Mouse (Mus musculus): ENCODE data around the gene Slc15a1.
A peak's percentile ranks its signal among the peaks of the same experiment; 100 is the strongest.

The Slc15a1 gene

DNA sequence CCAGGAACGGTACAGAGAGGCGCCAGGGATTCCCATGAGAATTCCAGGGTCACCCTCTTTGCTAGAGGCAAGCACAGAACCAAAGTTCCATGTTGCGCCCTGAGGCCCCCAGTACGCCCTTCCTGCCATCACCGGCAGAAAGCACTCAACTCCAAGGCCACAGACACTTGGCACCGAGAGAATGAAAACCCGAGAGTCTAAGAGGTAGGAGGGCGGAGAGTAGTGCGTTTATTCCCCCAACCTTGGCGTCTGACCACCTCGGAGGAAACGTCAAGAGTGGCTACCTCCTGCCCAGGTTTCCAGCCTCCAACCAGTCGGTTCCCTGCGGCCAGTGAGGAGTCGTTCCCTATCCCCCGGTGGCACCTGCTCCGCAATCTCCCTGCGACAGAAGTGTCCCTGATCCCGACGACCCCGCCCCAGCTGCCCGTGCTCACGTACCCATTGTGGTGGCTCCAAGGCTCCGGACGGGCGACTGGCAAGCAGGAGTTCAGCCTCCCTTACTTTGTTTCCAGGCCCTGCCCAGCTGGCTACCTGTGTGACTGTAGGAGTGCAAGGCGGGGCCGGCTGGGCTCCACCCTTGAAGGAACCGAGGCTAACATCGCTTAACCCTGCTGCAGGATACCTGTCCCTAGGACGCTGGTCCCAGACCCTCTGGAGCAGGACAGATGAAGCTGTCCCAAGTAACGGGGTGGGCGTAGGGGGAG lies at the start of gene Slc15a1:
Slc15a1 (minus strand) TSS at position 472 of the 704 bp plus-strand sequence.
- no peak for DNase-seq

DNA sequence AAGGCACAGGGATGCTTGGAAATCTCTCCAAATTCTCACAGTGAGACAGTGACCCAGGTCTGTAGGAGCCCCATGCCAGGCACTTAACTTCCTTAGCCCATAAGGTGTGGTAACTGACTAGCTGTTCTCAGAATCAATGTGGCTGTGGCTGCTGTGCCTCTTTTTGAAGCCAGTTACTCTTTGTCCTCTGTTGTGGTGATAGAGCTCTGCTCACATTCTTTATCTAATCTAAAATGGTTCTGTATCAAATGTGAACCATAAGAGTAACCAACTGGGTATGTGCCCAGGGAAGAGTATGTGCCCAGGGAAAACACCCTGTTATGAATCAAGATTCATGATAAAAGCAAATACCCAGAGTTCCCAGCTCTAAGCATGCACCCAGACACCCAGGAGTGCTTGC lies 48.7 kb upstream of the Slc15a1 start:
- no peak for DNase-seq

DNA sequence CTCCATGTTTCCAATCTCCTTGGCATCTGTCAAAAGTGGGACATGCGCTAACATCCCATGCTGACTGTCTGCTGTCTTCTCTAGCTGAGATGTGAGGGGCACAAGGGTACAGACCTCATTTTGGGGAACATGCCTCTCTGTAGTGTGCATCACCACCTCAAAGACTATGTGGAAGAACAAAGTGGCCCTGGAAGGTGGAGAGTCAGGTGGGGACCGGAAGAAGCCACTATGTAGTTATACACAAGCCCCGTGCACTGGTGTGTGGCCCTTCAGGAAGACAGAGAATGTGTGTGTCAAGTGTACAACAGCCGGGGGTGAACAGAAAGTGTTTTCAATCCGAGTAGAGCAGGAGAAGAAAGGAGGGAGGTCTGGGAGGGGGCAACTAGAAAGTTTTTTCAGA lies 47.5 kb upstream of the Slc15a1 start:
- no peak for DNase-seq

DNA sequence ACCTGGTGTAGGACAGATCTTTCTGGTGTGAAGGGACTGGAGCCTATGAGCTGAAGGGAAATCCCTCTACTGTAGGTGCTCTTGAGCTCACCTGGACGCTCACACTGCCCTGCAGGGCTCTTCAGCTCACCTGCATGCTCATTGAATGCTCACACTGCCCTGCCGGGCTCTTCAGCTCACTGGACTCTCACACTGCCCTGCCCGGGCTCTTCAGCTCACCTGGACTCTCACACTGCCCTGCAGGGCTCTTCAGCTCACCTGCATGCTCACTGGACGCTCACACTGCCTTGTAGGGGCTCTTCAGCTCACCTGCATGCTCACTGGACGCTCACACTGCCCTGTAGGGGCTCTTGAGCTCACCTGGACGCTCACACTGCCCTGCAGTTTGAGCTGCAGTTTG lies 44.8 kb upstream of the Slc15a1 start:
- DNase-seq = no peak

DNA sequence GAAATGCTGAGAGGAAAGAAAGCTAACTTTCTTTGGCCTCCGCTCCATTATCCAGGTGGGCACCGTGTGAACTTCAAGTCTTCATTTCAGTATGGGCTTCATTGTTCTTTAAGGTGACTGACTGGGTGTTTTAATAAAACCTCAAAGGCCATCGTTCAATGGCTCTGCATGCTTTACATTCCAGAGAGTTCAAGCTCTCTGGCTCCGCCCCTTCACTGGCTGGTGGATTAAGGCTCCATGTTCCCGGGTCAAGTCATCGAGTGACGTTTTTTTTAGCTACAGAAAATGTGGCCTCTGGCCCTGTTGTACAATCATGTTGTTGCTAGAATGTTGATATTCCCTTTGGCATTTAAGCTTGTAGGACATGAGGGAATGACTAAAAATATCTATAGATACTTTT lies 42.7 kb upstream of the Slc15a1 start:
- no peak for DNase-seq

DNA sequence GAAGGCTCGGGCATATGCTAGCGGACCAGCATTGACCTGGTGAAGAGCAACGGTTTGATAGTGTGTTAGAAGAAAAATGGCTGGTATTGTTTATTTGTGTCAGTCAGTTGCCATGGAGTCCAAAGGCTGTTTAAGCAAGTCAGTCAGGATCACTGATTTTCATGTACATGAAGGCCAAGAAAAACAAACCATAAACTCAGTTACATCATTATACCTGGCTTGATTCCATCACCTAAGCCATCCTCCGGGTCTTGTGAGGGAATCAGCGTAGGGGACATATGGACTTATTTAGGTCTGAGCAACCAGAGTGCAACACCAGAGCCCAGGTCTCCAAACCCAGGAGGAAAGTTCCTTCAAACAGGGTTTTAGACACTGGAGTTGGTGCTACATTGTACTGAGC lies 41.6 kb upstream of the Slc15a1 start:
- DNase-seq = no peak

DNA sequence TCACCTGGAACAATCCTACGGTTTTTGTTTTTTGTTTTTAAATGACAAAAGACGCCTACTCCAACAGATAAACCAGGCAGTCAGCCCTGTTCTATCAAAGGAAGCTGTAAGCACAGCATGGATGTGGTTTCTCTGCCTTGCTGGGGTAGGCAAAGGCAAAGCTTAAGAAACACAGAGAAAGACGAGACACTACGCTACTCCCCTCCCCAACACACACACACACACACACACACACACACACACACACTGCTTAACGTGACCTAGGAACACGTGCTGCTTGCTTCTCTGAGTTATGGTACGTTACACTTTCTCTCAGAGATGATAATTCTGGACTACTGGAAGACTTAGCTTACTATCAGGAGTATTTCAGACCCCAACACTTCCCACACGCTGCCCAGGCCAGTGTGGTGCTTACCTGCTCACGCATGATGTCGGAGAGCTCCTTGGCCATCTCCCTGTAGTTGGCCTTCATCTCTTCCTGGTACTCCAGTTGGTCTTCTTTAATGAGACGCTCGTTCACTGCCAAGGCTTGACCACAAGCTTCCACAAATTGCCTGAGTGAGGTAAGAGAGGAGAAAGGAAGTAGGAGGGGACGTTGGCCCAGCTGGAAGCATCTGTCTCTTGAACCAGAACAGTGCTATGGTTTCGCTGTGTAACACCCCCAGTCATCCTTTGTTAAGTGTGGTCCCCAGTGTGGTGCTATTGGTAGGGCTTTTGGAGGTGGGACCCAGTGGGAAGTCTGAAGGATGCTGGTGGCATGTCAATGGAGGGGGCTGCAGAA lies 40.7 kb upstream of the Slc15a1 start:
- no peak for DNase-seq

DNA sequence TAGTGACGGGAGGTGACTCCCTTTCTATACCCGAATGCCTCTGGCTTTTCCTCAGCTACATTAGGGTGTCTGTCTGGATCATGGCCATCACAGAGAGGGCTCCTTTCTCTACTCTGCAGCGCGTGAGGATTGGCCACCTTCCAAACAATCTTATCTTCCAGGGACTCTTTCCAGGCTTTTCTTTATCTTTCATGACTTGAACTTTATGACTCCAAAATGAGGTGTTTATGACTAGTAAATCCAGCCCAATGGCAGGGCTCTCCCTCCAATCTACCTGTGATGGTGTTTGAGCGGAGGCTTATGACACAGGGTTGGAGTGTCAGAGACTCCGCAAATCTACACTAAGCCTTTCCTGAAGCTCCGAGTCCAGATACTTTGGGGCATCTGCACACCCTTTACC lies 36.2 kb upstream of the Slc15a1 start:
- DNase-seq = no peak

DNA sequence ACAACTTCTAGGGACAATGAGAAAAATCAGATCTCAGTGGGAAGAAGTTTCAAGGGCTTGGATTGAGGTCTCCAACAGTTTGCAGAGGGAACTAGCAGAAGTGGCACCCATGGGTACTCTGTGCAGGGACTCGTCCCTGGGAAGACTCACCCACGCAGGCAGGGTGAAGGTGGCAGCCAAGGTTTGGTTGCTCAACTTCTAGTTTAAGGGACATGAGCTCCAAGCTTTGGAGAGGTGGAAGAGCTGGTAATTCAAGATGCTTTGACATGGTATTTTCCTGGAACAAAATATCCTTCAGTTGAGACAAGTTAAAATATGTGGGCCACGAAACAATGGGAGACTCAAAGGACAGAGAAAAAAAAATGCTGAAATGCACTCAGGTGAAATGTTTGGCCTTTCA lies 29.4 kb upstream of the Slc15a1 start:
- DNase-seq = no peak

DNA sequence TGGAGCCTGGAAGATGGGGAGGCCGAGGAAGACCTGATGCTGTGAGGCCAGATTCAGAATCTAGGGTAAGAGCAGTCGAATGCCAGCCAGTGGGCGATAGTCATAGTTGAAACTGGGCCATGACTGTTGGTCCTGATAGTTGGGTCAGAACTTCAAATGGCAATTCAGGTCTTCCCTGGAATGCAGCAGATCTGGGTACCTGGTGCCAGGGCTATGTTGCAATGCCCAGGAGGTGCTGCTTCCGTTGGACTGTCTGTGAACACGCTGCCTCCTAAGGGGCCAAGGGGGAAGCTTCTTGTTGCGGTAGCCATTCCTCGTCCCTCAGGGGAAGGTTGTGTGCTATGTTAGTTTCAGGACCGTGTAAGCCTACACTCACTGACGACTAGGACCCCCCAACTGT lies 25.8 kb upstream of the Slc15a1 start:
- no peak for DNase-seq

DNA sequence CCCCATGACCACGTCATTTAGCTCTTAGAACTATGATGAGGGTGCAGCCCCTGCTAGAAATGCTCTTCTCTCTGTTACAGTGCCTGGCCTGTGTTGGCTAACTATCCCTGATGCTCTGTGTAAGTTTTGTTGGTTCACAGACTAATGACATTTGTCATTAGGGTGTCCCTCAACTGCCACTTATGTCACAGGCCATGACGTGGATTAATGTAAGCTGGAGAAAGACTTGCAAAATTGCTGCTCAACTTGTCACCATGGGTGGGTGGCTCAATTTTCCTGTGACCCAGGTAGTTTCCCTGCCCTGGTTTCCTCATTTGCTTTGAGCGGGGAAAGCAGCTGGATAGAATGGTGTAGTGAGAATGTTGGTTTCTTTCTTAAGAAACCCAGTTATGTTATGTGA lies 22.8 kb upstream of the Slc15a1 start:
- DNase-seq = no peak

DNA sequence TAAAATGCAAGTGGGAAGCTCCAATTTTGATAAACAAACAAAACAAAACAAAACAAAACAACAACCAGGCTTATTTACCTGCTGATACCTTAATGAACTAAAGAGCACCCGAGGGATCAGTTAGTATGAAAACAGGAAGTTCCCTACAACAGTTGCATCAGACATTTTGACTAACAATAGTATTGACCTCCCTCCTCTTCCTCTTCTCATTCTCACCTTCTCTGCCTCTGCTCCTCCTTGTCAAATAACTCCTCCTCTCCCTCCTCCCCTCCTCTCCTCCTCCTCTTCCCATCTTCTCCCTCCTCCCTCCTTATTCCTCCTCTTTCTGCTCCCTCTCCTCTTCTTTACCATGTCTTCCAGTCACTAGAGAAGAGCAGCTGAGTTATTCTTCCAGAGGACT lies 22.1 kb upstream of the Slc15a1 start:
- no peak for DNase-seq

DNA sequence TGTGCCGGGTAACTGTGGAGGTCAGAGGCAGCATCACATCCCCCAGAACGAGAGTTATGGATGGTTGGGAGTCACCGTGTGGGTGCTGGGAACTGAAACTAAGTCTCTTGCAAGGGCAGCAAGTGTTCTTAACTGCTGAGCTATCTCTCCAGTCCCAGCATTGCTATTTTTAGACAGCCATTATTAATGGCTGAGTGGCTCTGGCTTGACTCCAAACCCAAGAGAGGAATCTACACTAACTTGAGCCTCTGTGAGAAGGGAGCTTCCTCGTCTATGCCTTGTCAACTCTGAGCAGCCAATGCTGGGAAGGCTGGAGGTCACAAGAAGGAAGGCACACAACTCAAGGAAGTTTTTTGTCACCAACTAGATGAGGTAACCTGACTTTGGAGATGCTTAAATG lies 16.7 kb upstream of the Slc15a1 start:
- peak; percentile 14 to 28 for DNase-seq

DNA sequence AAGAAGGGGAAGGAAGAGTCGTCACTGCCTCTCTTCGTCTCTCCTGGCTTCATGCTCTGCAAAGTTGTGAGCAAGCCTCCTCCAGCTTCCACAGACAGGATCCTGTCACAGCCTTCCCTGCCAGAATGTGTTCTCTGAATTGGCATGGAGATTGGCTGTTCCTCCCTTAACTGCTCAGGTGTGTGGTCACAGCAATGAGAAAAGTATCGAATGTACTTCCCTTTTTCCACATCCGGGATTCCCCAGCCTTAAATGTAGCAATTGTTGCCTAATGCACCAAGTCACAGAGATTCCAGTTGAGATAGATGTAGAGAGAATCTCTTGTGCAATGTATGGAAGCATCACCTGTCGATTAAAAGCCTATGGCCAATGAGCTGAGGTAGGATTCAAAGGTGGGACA lies 11.8 kb upstream of the Slc15a1 start:
- DNase-seq = no peak

DNA sequence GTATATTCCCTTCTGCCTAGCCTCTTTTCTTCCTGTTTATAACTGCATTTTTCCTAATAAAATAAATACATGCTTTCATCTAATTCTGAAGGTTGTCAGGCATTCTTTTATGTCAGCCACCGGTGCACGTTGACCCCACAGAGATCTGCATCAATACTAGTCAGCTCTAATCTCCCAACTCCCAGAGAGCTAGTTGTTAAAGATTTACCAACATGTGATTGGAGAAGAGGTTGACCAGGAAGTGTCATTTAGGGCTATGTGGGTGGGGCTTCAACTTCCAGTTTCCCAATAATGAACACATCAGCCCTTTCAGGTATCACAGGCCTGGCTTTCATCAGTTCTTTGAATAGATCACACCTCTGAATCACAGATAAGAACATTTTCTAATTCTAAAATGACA lies 3.9 kb upstream of the Slc15a1 start:
- no peak for DNase-seq

DNA sequence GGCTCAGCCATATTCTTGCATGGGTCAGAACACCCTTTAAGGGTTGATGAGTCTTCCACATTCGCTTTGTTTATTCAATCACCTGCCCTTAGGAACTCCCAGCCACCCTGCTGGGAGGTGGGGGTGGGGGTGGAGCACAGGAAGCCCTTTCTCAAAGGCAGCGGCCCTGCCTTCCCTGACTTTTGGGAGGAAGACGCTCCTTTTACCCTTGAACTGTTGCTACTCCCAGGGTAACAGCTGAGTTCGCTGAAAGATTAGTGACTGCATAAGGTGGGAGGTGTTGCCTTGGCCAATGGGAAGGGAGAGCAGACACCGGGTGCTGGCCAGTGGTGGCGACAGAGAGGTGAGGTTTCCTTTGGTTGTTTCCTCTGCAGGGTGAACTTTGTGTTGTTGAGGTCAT lies 1.3 kb upstream of the Slc15a1 start:
- no peak for DNase-seq

DNA sequence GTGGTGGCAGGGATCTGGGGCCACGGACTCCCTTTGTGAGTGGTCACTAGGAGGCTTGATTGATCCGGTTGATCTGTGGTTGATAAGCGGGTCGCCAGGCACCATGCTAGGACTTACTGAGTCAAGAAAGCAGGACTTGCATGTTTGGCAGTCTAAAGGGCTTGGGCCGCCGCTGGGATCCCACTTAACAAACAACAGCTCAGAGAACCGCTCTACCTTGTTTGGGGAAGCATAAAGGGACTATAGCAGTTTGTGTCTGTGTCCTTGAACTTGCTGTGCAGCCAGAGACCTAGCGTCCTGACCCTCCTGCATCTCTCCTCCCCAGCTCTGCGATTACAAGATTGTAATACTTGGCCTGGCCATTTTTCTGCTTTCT lies 421 bp upstream of the Slc15a1 start:
- no peak for DNase-seq

DNA sequence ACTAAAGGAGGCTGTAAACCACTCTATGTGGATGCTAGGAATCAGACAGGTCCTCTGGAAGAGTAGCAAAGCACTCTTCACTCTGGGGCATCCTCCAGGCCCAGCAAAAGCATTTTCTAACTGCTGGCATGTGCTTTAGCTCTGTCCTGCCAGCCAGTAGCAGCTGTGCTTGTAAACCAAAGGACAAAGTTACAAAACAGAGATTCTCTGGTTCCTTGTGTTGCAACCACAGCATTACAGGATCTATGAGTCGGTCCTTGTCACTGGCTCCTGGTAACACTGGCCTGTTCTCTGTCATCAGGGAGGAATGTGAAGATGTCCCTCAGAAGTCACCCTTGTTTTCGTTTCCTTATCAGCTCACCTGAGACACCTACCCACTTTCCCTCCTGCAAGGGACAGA lies 4.5 kb downstream of the Slc15a1 start:
- no peak for DNase-seq

DNA sequence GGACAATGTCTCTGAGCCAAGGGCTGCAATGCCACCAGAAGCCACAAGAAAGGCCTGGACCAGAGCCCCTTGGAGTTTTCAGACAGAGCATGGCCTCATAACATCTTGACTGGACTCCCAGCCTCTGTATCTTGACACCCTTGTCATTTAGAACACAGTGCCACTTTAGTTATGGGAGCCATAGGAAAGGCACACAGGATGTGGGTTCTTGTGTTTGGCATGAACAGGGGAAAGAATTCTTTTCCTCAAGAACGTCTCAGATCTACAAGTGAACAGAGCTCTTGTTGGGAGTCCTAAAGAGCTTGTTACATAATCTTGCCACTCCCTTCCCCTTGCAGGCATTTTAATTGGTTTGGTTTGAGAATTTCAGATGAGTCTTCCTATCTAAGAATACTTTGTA lies 5.3 kb downstream of the Slc15a1 start:
- DNase-seq = no peak

DNA sequence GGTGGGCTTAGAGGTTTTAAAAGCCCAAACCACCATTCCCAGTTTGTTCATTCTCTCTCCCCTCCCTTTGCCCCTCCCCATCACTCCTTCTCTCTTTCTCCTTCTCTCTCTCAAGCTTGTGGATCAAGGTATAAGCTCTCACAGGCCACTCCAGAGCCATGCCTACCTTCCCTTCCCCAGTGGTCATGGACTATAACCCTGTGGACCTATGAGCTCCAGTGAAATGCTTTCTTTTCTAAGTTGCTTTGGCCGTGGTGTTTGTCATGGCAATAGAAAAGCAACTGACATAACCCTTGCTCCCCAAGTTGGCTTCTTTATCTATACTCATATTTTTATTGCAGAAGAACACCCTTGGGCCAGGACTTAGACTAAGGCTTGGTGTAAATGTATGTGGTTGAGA lies 7.3 kb downstream of the Slc15a1 start:
- no peak for DNase-seq

DNA sequence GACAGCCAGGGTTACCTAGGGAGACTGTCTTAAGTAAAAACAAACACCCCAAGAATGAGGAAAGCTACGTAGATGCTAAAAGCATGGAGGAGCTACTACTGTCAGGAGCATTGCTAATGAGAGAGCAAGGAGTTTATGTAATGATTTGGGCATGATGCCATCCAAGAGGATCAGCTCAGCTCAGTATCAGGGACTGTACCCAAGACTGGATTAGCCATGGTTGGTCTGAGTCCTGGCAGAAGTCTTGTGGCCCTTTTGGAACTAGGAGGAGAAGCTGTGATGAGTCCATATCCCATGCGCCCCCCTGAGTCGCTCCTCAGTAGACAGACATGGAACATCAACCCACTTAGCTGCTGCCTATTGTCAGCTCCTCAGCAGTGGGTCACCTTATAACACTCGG lies 9.3 kb downstream of the Slc15a1 start:
- DNase-seq = peak; percentile 8 to 21

DNA sequence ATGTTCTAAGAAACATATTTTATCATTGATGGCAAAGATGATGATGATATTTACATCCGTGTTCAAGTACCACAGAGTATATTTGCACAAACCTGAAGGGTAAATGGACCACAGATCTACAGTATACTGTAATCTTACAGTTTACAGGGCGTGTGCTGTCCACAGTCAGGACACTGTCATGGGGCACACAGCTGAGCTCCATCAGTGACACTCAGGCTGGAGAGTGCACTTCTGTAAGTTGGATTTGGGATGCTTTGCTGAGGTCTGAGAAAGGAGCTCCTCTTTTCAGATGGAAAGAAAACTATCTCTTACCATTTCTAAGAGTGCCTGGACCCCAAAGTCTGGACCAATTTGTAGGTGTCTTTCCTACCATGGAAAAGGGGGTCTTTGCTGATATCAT lies 9.9 kb downstream of the Slc15a1 start:
- no peak for DNase-seq

DNA sequence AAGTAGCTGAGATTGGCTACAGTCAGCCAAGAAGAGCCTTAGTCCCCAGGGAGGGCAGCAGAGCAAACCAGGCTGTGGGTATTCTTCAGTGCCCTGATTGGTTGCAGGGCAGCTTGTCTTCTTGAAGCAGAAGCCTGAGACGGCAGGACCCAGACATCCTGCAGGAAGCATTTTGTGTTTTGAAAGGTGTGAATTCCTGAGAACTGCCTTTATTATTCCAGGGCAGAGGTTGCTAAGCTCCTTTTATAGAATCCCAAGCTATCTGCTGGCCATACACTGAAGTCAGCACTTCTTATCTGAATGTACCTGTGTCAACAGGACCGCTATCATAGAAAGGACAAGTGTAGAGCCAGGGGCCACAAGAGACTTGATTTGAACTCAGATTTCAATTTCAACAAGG lies 10.8 kb downstream of the Slc15a1 start:
- DNase-seq = no peak

DNA sequence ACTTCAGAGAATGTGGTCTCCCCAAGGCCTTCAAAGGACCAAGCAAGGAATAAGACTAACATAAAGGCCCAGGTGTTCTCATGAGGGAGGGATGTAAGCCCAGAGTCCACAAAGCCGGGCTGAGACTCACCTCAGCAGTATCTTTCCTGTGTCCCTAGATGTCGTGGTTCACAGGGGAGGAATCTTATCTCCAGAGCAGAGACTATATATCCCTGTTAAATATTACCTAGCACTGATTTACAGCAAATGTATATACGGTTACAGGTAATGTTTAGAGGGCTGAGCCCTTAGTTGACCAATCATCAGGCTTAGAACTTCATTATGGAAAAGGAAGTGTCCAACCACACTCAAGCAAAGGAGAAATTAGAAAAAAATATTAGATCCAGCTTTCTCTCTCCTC lies 11.3 kb downstream of the Slc15a1 start:
- no peak for DNase-seq

DNA sequence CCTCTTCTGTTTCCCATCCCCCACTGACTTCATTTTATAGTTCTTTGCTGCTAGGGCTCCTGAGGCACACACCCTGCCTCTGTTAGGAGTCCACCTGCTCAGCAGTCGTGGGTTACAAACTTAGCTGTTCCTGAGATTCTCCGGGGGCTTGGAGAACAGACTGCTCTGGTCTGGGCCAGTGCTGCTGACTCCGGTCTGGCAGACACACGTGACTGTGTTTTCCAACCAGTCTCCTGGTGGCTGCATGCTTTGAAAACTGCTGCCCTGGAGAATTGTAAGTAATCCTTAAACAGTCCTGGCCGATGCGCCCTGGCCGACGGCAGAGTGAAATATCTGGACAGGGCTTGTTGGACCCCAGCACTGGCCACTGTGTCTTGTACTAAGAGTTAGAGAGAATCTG lies 12.7 kb downstream of the Slc15a1 start:
- no peak for DNase-seq

Measured in cerebellum, postnatal 36 days (tissue).